Mouse (Mus musculus): Measurements from ENCODE around the gene Sec14l1. TPM values are rescaled to one million over a fixed set of nuclear protein-coding genes. Genes with fewer than 3 reads are reported as not detected.

Gene Sec14l1
- polyA plus RNA-seq, 1 experiment from 2014 or later: 41.1 TPM

DNA sequence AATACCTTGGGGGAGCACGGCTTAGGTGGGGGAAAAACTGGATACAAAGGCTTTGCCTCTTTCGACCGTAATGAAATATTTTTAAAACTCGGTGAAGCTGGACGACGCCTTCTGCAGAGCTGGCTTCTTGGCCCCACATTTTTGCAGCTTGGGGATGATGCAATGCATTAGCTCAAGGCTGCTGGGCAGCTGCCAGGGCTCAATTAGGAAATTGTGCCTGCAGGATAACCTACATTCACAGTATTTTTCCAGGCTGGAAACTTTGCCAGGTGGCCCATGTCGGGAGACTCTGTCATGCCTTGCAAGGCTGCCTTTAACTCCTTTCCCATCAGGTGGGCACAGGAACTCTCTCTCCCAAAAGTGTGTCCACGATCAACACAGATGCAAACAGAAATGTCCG, 6.4 kb upstream of the Sec14l1 start:
- no peak overlapping the region for H3K4me2 ChIP-seq (replicated peaks; ENCODE audit: low read depth, low read length)
- H3K27ac ChIP-seq (ENCODE audit: low read length): peak overlapping the region; percentile 48; the same call in 1 of the 2 replicates
- peaks cover 15% of the 10 kb centered on the region; the same call in 1 of the 2 replicates for H3K4me1 ChIP-seq (ENCODE audit: control insufficient read depth, insufficient read depth, low read length)
- no peak overlapping the region for H3K4me3 ChIP-seq (ENCODE audit: low read depth, low read length)
- ATAC-seq (ENCODE audit: insufficient number of reproducible peaks, insufficient read depth, low FRiP score, low read depth): no peak
- 20% methylated on average over 9 of the region's 9 CpGs for WGBS
- no peak overlapping the region for H3K9ac ChIP-seq (replicated peaks; ENCODE audit: low read depth, low read length)
- no peaks in the 10 kb centered on the region for H3K27me3 ChIP-seq (ENCODE audit: control insufficient read depth, insufficient read depth, low read length)
- no peaks in the 10 kb centered on the region for H3K36me3 ChIP-seq (ENCODE audit: control insufficient read depth, insufficient read depth, low read length)
- H3K9me3 ChIP-seq (ENCODE audit: control insufficient read depth, low read depth, low read length): no peaks in the 10 kb centered on the region

DNA sequence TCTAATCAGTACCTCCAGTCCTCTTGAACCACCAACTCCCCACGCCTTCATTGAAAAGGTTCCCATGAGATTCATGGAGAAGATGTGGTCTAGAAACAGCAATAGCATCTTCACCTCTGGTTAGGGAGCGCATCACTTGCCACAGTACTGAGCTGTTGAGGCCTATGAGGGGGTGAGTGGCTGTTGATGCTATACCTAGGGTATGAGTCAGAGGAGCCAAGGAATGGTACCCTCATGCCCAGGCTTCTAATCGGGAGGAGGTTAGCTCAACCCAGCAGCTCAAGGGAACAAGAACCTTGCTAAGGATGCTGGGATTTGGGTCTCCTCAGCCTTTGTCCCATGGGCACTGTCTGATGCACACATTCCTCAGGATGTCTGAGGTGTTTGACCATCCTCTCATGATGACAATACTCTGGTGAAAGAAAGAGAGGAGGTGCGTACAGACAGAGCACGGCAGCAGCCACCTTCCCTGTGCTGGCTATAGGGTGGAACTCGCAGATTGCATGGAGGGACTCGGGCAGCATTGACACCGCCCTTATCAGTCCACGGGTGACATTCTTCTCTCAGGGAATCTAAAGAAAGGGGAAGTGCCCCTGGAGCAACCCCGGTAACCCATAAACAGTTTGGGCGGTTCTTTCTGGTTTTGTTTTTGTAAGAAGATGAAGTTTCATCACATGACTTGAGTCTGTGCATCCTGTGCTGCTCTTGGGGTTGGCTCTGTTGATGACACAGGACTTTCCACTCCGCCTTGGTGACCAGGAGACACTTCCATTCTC, 5.6 kb upstream of the Sec14l1 start:
- no peaks in the 10 kb centered on the region for H3K27me3 ChIP-seq (ENCODE audit: control insufficient read depth, insufficient read depth, low read length)

DNA sequence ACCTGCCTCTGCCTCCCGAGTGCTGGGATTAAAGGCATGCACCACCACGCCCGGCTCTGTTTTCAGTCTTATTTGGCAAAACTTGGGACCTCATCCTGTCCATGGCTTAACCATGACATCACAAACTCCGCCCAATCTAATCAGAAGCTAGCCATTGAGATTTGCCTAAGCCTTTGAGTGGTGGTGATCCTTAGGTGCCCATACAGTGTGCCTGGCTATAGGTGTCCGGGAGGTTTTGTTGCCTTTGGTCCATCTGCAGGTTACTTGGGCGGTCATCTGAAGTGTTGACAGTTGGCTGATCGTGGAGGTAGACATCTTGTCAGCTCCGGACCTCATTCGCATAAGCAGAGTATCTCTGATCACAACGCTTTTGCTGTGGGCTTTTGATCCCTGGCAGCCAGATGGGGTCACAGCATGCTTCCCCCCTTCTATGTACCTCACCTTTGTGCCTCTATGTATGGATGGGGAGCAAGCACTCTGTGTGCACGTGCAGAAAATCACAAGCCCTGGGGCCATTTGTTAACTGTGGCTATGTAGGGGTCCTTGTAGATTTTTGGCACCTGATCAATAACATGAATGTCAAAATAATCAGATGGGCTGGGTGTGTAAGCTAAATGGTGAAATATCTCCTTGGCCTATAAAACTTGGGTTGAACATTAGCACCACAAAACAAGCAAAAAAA, 2.9 kb upstream of the Sec14l1 start:
- H3K27me3 ChIP-seq (ENCODE audit: control insufficient read depth, insufficient read depth, low read length): no peaks in the 10 kb centered on the region
- no peak for ATAC-seq (ENCODE audit: insufficient number of reproducible peaks, insufficient read depth, low FRiP score, low read depth)
- H3K4me1 ChIP-seq (ENCODE audit: control insufficient read depth, insufficient read depth, low read length): peaks cover 29% of the 10 kb centered on the region
- no peaks in the 10 kb centered on the region for H3K9me3 ChIP-seq (ENCODE audit: control insufficient read depth, low read depth, low read length)
- no peak overlapping the region for H3K9ac ChIP-seq (replicated peaks; ENCODE audit: low read depth, low read length)
- peaks cover 1% of the 10 kb centered on the region; the same call in 1 of the 2 replicates for H3K36me3 ChIP-seq (ENCODE audit: control insufficient read depth, insufficient read depth, low read length)
- H3K4me2 ChIP-seq (replicated peaks; ENCODE audit: low read depth, low read length): no peak overlapping the region
- H3K27ac ChIP-seq (ENCODE audit: low read length): no peak overlapping the region
- WGBS: 85% methylated on average over 11 of the region's 11 CpGs
- H3K4me3 ChIP-seq (ENCODE audit: low read depth, low read length): no peak overlapping the region

More for the DNA sequence above, 5.6 kb upstream of the Sec14l1 start:
- peaks cover 18% of the 10 kb centered on the region; the same call in 1 of the 2 replicates for H3K4me1 ChIP-seq (ENCODE audit: control insufficient read depth, insufficient read depth, low read length)
- H3K36me3 ChIP-seq (ENCODE audit: control insufficient read depth, insufficient read depth, low read length): no peaks in the 10 kb centered on the region
- ATAC-seq (ENCODE audit: insufficient number of reproducible peaks, insufficient read depth, low FRiP score, low read depth): no peak
- WGBS: 75% methylated on average over 12 of the region's 12 CpGs
- no peak overlapping the region for H3K4me3 ChIP-seq (ENCODE audit: low read depth, low read length)
- H3K9me3 ChIP-seq (ENCODE audit: control insufficient read depth, low read depth, low read length): no peaks in the 10 kb centered on the region
- peak overlapping the region; percentile 48; the same call in 1 of the 2 replicates for H3K27ac ChIP-seq (ENCODE audit: low read length)
- H3K9ac ChIP-seq (replicated peaks; ENCODE audit: low read depth, low read length): no peak overlapping the region
- H3K4me2 ChIP-seq (replicated peaks; ENCODE audit: low read depth, low read length): no peak overlapping the region

DNA sequence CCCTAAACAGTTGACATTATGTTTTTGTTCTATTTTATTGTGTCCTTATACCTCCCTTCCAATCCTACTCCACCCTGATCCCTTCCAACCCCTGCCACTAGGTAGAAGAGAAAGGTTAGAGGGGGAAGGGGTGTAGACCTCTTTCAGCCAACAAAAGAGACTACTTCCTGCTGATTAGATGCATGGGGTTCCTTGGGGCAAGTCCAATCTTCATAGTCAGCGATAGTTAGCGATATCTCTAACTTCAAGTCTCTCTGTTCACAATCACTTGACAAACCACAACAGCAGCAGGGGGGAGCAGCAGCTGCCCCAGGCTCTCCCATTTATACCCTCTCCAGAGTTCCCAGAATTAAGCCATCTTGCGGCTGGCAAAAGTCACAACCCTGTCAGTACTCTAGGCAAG, 2.3 kb upstream of the Sec14l1 start:
- Histone ChIP-seq H3K27me3 (ENCODE audit: control insufficient read depth, insufficient read depth, low read length) (no peaks in the 10 kb centered on the region), H3K9me3 (ENCODE audit: control insufficient read depth, low read depth, low read length) (no peaks in the 10 kb centered on the region), H3K4me2 (replicated peaks; ENCODE audit: low read depth, low read length) (no peak overlapping the region), H3K36me3 (ENCODE audit: control insufficient read depth, insufficient read depth, low read length) (peaks cover 5% of the 10 kb centered on the region; the same call in 1 of the 2 replicates), H3K4me1 (ENCODE audit: control insufficient read depth, insufficient read depth, low read length) (peaks cover 34% of the 10 kb centered on the region), H3K9ac (replicated peaks; ENCODE audit: low read depth, low read length) (no peak overlapping the region), H3K27ac (ENCODE audit: low read length) (no peak overlapping the region), H3K4me3 (ENCODE audit: low read depth, low read length) (no peak overlapping the region)
- 70% methylated on average over 3 of the region's 3 CpGs for WGBS
- no peak for ATAC-seq (ENCODE audit: insufficient number of reproducible peaks, insufficient read depth, low FRiP score, low read depth)

DNA sequence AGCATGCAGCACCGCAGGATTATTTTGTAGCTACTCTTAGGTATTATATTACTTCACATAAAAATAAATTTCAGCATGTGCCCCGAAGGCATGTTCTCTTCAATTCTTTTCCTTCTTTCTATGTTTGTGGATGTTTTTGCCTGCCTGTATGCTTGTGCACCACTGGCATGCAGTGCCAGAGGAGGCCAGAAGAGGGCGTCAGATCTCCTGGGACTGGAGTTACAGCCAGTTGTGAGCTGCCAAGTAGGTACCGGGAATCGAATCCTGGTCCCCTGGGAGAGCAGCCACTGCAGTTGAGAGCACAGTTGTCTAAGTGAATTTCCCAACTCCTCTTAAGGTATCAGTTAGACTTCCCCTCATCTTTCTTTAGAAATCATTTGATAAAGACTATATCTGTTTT, 1.6 kb upstream of the Sec14l1 start:
- Histone ChIP-seq H3K27me3 (ENCODE audit: control insufficient read depth, insufficient read depth, low read length) (no peaks in the 10 kb centered on the region), H3K4me3 (ENCODE audit: low read depth, low read length) (no peak overlapping the region), H3K27ac (ENCODE audit: low read length) (no peak overlapping the region), H3K4me2 (replicated peaks; ENCODE audit: low read depth, low read length) (no peak overlapping the region), H3K9ac (replicated peaks; ENCODE audit: low read depth, low read length) (no peak overlapping the region), H3K36me3 (ENCODE audit: control insufficient read depth, insufficient read depth, low read length) (peaks cover 5% of the 10 kb centered on the region; the same call in 1 of the 2 replicates), H3K9me3 (ENCODE audit: control insufficient read depth, low read depth, low read length) (no peaks in the 10 kb centered on the region), H3K4me1 (ENCODE audit: control insufficient read depth, insufficient read depth, low read length) (peaks cover 38% of the 10 kb centered on the region)
- no peak for ATAC-seq (ENCODE audit: insufficient number of reproducible peaks, insufficient read depth, low FRiP score, low read depth)
- 90% methylated on average over 5 of the region's 5 CpGs for WGBS

DNA sequence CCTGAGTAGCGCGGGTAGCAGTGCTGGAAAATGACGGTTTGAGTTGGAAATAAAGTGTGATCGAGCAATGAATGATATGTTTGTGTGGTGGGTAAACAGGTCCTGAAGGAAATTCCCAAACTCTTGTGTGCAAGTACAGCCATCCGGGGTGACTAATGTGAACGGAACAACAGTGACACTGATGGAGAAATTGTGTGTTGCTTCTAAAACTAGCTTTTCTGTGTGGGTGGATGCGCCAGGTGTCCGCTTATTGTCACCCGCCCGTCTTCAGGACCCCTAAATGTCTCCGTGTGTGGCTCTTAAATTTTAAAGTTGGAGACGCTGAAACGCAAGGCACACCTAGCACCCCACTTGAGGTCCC, 757 bp upstream of the Sec14l1 start:
- H3K27ac ChIP-seq (ENCODE audit: low read length): peak overlapping the region; percentile 97
- peak overlapping the region; percentile 57 for H3K4me2 ChIP-seq (replicated peaks; ENCODE audit: low read depth, low read length)
- H3K36me3 ChIP-seq (ENCODE audit: control insufficient read depth, insufficient read depth, low read length): peaks cover 5% of the 10 kb centered on the region; the same call in 1 of the 2 replicates
- H3K4me1 ChIP-seq (ENCODE audit: control insufficient read depth, insufficient read depth, low read length): peaks cover 36% of the 10 kb centered on the region
- no peak for ATAC-seq (ENCODE audit: insufficient number of reproducible peaks, insufficient read depth, low FRiP score, low read depth)
- peak overlapping the region; percentile 32; the same call in 1 of the 2 replicates for H3K9ac ChIP-seq (replicated peaks; ENCODE audit: low read depth, low read length)
- no peaks in the 10 kb centered on the region for H3K9me3 ChIP-seq (ENCODE audit: control insufficient read depth, low read depth, low read length)
- H3K4me3 ChIP-seq (ENCODE audit: low read depth, low read length): peak overlapping the region; percentile 88
- 36% methylated on average over 13 of the region's 13 CpGs for WGBS
- H3K27me3 ChIP-seq (ENCODE audit: control insufficient read depth, insufficient read depth, low read length): no peaks in the 10 kb centered on the region

DNA sequence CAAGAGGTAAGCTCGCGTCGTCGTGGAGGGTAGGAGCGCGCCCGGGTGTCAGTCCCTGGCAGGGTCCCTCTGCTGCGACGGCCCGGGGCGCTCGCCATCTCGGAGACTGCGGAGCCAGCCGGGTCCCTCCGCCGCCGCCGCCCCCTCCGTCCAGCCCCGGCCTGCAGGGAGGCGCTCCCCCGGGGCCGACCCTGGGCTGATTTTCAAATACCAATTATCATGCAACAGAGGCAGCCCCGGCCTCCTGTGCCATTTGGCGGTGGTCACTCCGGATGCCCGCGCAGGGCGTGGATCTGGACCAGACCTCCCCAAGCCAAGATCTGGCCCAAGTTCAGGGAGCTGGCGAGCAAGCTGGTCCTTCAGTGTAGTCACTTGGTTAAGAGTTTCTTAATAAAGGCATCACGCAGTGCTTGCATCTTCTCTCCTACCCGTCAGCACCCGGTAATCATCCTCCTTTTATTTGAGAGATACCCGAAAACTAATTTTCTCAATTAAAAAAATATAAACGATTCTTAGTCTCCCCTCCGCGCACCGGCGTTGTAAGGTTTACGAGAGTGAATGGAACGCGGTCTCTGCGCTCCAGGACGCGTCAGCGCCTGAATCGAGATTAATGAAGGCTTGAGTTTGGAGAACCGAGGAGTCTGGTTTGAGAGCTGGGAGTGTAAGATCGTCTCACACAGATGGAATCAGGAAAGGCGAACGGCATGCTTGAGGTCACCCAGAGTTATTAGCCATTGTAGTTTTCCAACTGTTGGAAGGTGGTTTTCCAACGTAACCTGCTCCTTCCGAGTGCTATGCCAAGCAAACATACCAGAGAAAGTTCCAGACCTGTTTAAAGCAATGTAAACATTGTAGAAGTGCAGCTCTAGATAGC, 615 bp downstream of the Sec14l1 start:
- Histone ChIP-seq H3K36me3 (ENCODE audit: control insufficient read depth, insufficient read depth, low read length) (peaks cover 5% of the 10 kb centered on the region; the same call in 1 of the 2 replicates), H3K9me3 (ENCODE audit: control insufficient read depth, low read depth, low read length) (no peaks in the 10 kb centered on the region), H3K27me3 (ENCODE audit: control insufficient read depth, insufficient read depth, low read length) (no peaks in the 10 kb centered on the region), H3K9ac (replicated peaks; ENCODE audit: low read depth, low read length) (peak overlapping the region; percentile 79), H3K4me1 (ENCODE audit: control insufficient read depth, insufficient read depth, low read length) (peaks cover 46% of the 10 kb centered on the region), H3K27ac (ENCODE audit: low read length) (peak overlapping the region; percentile 87), H3K4me3 (ENCODE audit: low read depth, low read length) (peak overlapping the region; percentile 88), H3K4me2 (replicated peaks; ENCODE audit: low read depth, low read length) (peak overlapping the region; percentile 74)
- 1% methylated on average over 54 of the region's 54 CpGs for WGBS
- peak; percentile 10; the same call in 1 of the 2 replicates for ATAC-seq (ENCODE audit: insufficient number of reproducible peaks, insufficient read depth, low FRiP score, low read depth)

All from stomach, embryonic 14.5 days (tissue).